Mouse (Mus musculus) limb, embryonic 12.5 days (tissue): Measurements from ENCODE around the gene Ccdc92b. TPM values are rescaled to one million over a fixed set of nuclear protein-coding genes. Genes with fewer than 3 reads are reported as not detected.

ENCODE experiments used
- ATAC-seq: fragments of 200-750 bp; cut with Nextera tagmentation; 2 replicates; pipeline ENCODE4 v1.8.0; 2017; ENCODE audit warnings: low read depth, moderate TSS enrichment; ENCODE audit not compliant: insufficient number of reproducible peaks, insufficient read depth, low FRiP score, low TSS enrichment
- H3K27ac ChIP-seq: fragments of 300-500 bp; sonication (generic); 2 replicates; pipeline ENCODE4 v1.5.1; 2016; ENCODE audit warnings: mild to moderate bottlenecking, moderate library complexity
- H3K27me3 ChIP-seq: fragments of 300-500 bp; sonication (generic); 2 replicates; pipeline ENCODE4 v1.6.1; 2016; ENCODE audit warnings: mild to moderate bottlenecking, moderate library complexity
- H3K36me3 ChIP-seq: fragments of 300-500 bp; sonication (generic); 2 replicates; pipeline ENCODE4 v1.6.1; 2016; ENCODE audit warnings: mild to moderate bottlenecking, moderate library complexity
- H3K4me1 ChIP-seq: fragments of 300-500 bp; sonication (generic); replicated peaks from 2 replicates; pipeline ENCODE4 v1.6.1; 2016
- H3K4me2 ChIP-seq: fragments of 300-500 bp; sonication (generic); 2 replicates; pipeline ENCODE4 v1.6.1; 2016; ENCODE audit warnings: mild to moderate bottlenecking, moderate library complexity
- H3K4me3 ChIP-seq: fragments of 300-500 bp; sonication (generic); replicated peaks from 2 replicates; pipeline ENCODE4 v1.5.1; 2016; ENCODE audit warnings: mild to moderate bottlenecking
- H3K9ac ChIP-seq: fragments of 300-500 bp; sonication (generic); replicated peaks from 2 replicates; pipeline ENCODE4 v1.6.1; 2016; ENCODE audit warnings: mild to moderate bottlenecking, moderate library complexity
- H3K9me3 ChIP-seq: fragments of 300-500 bp; sonication (generic); 2 replicates; pipeline ENCODE4 v1.6.1; 2016; ENCODE audit warnings: mild to moderate bottlenecking, moderate library complexity
- WGBS: fragments of 180-500 bp; shearing (Covaris S2); methylation state at CpG from one replicate; pipeline ENCODE4 v1.1.7; 2016; 5-methylcytosine and 5-hydroxymethylcytosine counted together
- polyA plus RNA-seq: library from polyadenylated mRNA; unstranded; fragments of >200 nt; fragmentation: Nextera tagmentation; extraction: Ambion mirVana; gene quantifications from 2 replicates; pipeline ENCODE4 v1.2.1, GENCODE M21; 2016

Ccdc92b gene
- polyA plus RNA-seq, 1 experiment from 2014 or later = 0.84 TPM

GRCm38 (mm10) chr11:74668971-74669370 lies 49.6 kb downstream of the Ccdc92b start:
- Histone ChIP-seq H3K9me3 (no peaks in the 10 kb centered on the region), H3K27me3 (no peaks in the 10 kb centered on the region), H3K4me3 (no peak overlapping the region), H3K27ac (no peak overlapping the region), H3K9ac (no peak overlapping the region), H3K36me3 (peaks cover 77% of the 10 kb centered on the region), H3K4me1 (no peaks in the 10 kb centered on the region), H3K4me2 (no peak overlapping the region)
- ATAC-seq = no peak
- 87% methylated on average over 2 of the region's 2 CpGs for WGBS

GRCm38 (mm10) chr11:74670151-74670550 lies 50.7 kb downstream of the Ccdc92b start:
- H3K4me2 ChIP-seq = no peak overlapping the region
- no peak overlapping the region for H3K27ac ChIP-seq
- no peak for ATAC-seq
- no peaks in the 10 kb centered on the region for H3K4me1 ChIP-seq
- H3K27me3 ChIP-seq = no peaks in the 10 kb centered on the region
- no peaks in the 10 kb centered on the region for H3K9me3 ChIP-seq
- no peak overlapping the region for H3K9ac ChIP-seq
- H3K36me3 ChIP-seq = peaks cover 75% of the 10 kb centered on the region
- no peak overlapping the region for H3K4me3 ChIP-seq

GRCm38 (mm10) chr11:74671013-74671412 lies 51.6 kb downstream of the Ccdc92b start:
- Histone ChIP-seq H3K4me1 (no peaks in the 10 kb centered on the region), H3K9ac (no peak overlapping the region), H3K4me2 (no peak overlapping the region), H3K27me3 (no peaks in the 10 kb centered on the region), H3K4me3 (no peak overlapping the region), H3K27ac (no peak overlapping the region), H3K36me3 (peaks cover 73% of the 10 kb centered on the region), H3K9me3 (no peaks in the 10 kb centered on the region)
- no peak for ATAC-seq
- WGBS = 88% methylated on average over 1 of the region's 1 CpGs

GRCm38 (mm10) chr11:74671839-74672238 lies 52.4 kb downstream of the Ccdc92b start:
- no peak overlapping the region for H3K27ac ChIP-seq
- no peaks in the 10 kb centered on the region for H3K4me1 ChIP-seq
- H3K9me3 ChIP-seq = no peaks in the 10 kb centered on the region
- no peaks in the 10 kb centered on the region for H3K27me3 ChIP-seq
- no peak overlapping the region for H3K9ac ChIP-seq
- WGBS = 91% methylated on average over 5 of the region's 5 CpGs
- H3K36me3 ChIP-seq = peaks cover 69% of the 10 kb centered on the region
- no peak for ATAC-seq
- no peak overlapping the region for H3K4me3 ChIP-seq
- H3K4me2 ChIP-seq = no peak overlapping the region

- no peaks in the 10 kb centered on the region for H3K9me3 ChIP-seq
- ATAC-seq = no peak
- no peak overlapping the region for H3K9ac ChIP-seq
- H3K4me1 ChIP-seq = no peaks in the 10 kb centered on the region
- H3K4me3 ChIP-seq = no peak overlapping the region
- no peak overlapping the region for H3K27ac ChIP-seq
- H3K36me3 ChIP-seq = peaks cover 69% of the 10 kb centered on the region
- WGBS = 87% methylated on average over 6 of the region's 6 CpGs
- H3K27me3 ChIP-seq = no peaks in the 10 kb centered on the region
- no peak overlapping the region for H3K4me2 ChIP-seq
Measured at GRCm38 (mm10) chr11:74672901-74673513, 53.6 kb downstream of the Ccdc92b start.

- no peak overlapping the region for H3K9ac ChIP-seq
- H3K4me3 ChIP-seq = no peak overlapping the region
- no peaks in the 10 kb centered on the region for H3K27me3 ChIP-seq
- ATAC-seq = no peak
- no peak overlapping the region for H3K4me2 ChIP-seq
- no peaks in the 10 kb centered on the region for H3K4me1 ChIP-seq
- no peaks in the 10 kb centered on the region for H3K9me3 ChIP-seq
- H3K27ac ChIP-seq = no peak overlapping the region
- peaks cover 69% of the 10 kb centered on the region for H3K36me3 ChIP-seq
- 82% methylated on average over 1 of the region's 1 CpGs for WGBS
Measured at GRCm38 (mm10) chr11:74673561-74673960, 54.2 kb downstream of the Ccdc92b start.

GRCm38 (mm10) chr11:74674713-74675112 lies 55.3 kb downstream of the Ccdc92b start:
- H3K27ac ChIP-seq = no peak overlapping the region
- WGBS = 93% methylated on average over 8 of the region's 8 CpGs
- no peak overlapping the region for H3K4me2 ChIP-seq
- H3K9me3 ChIP-seq = no peaks in the 10 kb centered on the region
- no peak overlapping the region for H3K4me3 ChIP-seq
- H3K4me1 ChIP-seq = no peaks in the 10 kb centered on the region
- H3K27me3 ChIP-seq = no peaks in the 10 kb centered on the region
- no peak for ATAC-seq
- H3K36me3 ChIP-seq = peaks cover 68% of the 10 kb centered on the region
- H3K9ac ChIP-seq = no peak overlapping the region

- Histone ChIP-seq H3K27me3 (no peaks in the 10 kb centered on the region), H3K9ac (no peak overlapping the region), H3K4me2 (no peak overlapping the region), H3K4me1 (no peaks in the 10 kb centered on the region), H3K4me3 (no peak overlapping the region), H3K9me3 (no peaks in the 10 kb centered on the region), H3K36me3 (peaks cover 68% of the 10 kb centered on the region), H3K27ac (no peak overlapping the region)
- 72% methylated on average over 4 of the region's 4 CpGs for WGBS
- ATAC-seq = no peak
Measured at GRCm38 (mm10) chr11:74675156-74675555, 55.8 kb downstream of the Ccdc92b start.

Other genes with a start within 250 kb of the Ccdc92b start
- gene Rap1gap2, start 8.7 kb upstream of the Ccdc92b start, polyA plus RNA-seq = 1.1 TPM in 2 replicates
- gene Cluh, start 29.9 kb downstream of the Ccdc92b start, polyA plus RNA-seq = 22.5 and 25.7 TPM in 2 replicates
- 57.1 and 60.1 TPM in 2 replicates for gene Pafah1b1, start 105.1 kb downstream of the Ccdc92b start, polyA plus RNA-seq
- gene Mettl16, start 151.2 kb downstream of the Ccdc92b start, polyA plus RNA-seq = 60.6 and 61.6 TPM in 2 replicates
- gene Mnt, start 211.3 kb downstream of the Ccdc92b start, polyA plus RNA-seq = 4.4 and 5.7 TPM in 2 replicates